Mouse (Mus musculus): ENCODE results near the gene Zmiz1.

Zmiz1 gene

GRCm38 (mm10) chr14:25585545-25586301 lies 126.7 kb downstream of the Zmiz1 start:
- in situ Hi-C loops (cut with MboI, MseI) = no loop called here

GRCm38 (mm10) chr14:25586846-25587486 lies 128.0 kb downstream of the Zmiz1 start:
- in situ Hi-C loops (cut with MboI, MseI) = no loop called here

GRCm38 (mm10) chr14:25587487-25588001 lies 128.6 kb downstream of the Zmiz1 start:
- in situ Hi-C loops (cut with MboI, MseI) = no loop called here

- in situ Hi-C loops (cut with MboI, MseI) = no loop called here
Observed at GRCm38 (mm10) chr14:25588156-25588555, 129.2 kb downstream of the Zmiz1 start.

- in situ Hi-C loops (cut with MboI, MseI) = no loop called here
Observed at GRCm38 (mm10) chr14:25588946-25589937, 130.3 kb downstream of the Zmiz1 start.

- in situ Hi-C loops (cut with MboI, MseI) = no loop called here
Observed at GRCm38 (mm10) chr14:25591000-25591399, 132.0 kb downstream of the Zmiz1 start.

GRCm38 (mm10) chr14:25591426-25591825 lies 132.4 kb downstream of the Zmiz1 start:
- in situ Hi-C loops (cut with MboI, MseI) = no loop called here

GRCm38 (mm10) chr14:25592522-25592921 lies 133.5 kb downstream of the Zmiz1 start:
- in situ Hi-C loops (cut with MboI, MseI) = no loop called here

- in situ Hi-C loops (cut with MboI, MseI) = no loop called here
Observed at GRCm38 (mm10) chr14:25593876-25594275, 134.9 kb downstream of the Zmiz1 start.

- in situ Hi-C loops (cut with MboI, MseI) = no loop called here
Observed at GRCm38 (mm10) chr14:25594611-25595010, 135.6 kb downstream of the Zmiz1 start.

GRCm38 (mm10) chr14:25598960-25599359 lies 140.0 kb downstream of the Zmiz1 start:
- in situ Hi-C loops (cut with MboI, MseI) = no loop called here

GRCm38 (mm10) chr14:25599934-25600333 lies 140.9 kb downstream of the Zmiz1 start:
- in situ Hi-C loops (cut with MboI, MseI) = no loop called here

GRCm38 (mm10) chr14:25600358-25600757 lies 141.4 kb downstream of the Zmiz1 start:
- in situ Hi-C loops (cut with MboI, MseI) = no loop called here

GRCm38 (mm10) chr14:25600951-25601350 lies 142.0 kb downstream of the Zmiz1 start:
- in situ Hi-C loops (cut with MboI, MseI) = no loop called here

- in situ Hi-C loops (cut with MboI, MseI) = no loop called here
Observed at GRCm38 (mm10) chr14:25602018-25602417, 143.0 kb downstream of the Zmiz1 start.

GRCm38 (mm10) chr14:25604395-25605142 lies 145.6 kb downstream of the Zmiz1 start:
- in situ Hi-C loops (cut with MboI, MseI) = no loop called here

GRCm38 (mm10) chr14:25606372-25607140 lies 147.6 kb downstream of the Zmiz1 start:
- in situ Hi-C loops (cut with MboI, MseI) = no loop called here

- in situ Hi-C loops (cut with MboI, MseI) = no loop called here
Observed at GRCm38 (mm10) chr14:25607141-25607967, 148.4 kb downstream of the Zmiz1 start.

GRCm38 (mm10) chr14:25607968-25608491 lies 149.0 kb downstream of the Zmiz1 start:
- in situ Hi-C loops (cut with MboI, MseI) = no loop called here

Data from T-helper 1 cell (primary cell).